Mouse (Mus musculus): Measurements from ENCODE around the gene Wdfy2.
A peak's percentile ranks its signal among the peaks of the same experiment; 100 is the strongest.
"Not testable (repeated sequence)": the region's sequence is repeated elsewhere in the genome, so short reads cannot be mapped to it uniquely, and the experiment has no call there.

The Wdfy2 gene

GRCm38 (mm10) chr14:62878634-62879430 is 41.4 kb downstream of the Wdfy2 start:
- DNase-seq (ENCODE audit: low read depth, low spot score), result no peak

GRCm38 (mm10) chr14:62879497-62879896 is 42.0 kb downstream of the Wdfy2 start:
- DNase-seq (ENCODE audit: low read depth, low spot score), result peak; percentile 50

- DNase-seq (ENCODE audit: low read depth, low spot score), result peak; percentile 40
Measured at GRCm38 (mm10) chr14:62880084-62880851, 42.8 kb downstream of the Wdfy2 start.

- no peak for DNase-seq (ENCODE audit: low read depth, low spot score)
Measured at GRCm38 (mm10) chr14:62882061-62882614, 44.7 kb downstream of the Wdfy2 start.

- DNase-seq (ENCODE audit: low read depth, low spot score), result no peak
Measured at GRCm38 (mm10) chr14:62883551-62883950, 46.1 kb downstream of the Wdfy2 start.

- DNase-seq (ENCODE audit: low read depth, low spot score), result no peak
Measured at GRCm38 (mm10) chr14:62884171-62884570, 46.7 kb downstream of the Wdfy2 start.

- no peak for DNase-seq (ENCODE audit: low read depth, low spot score)
Measured at GRCm38 (mm10) chr14:62884639-62885038, 47.2 kb downstream of the Wdfy2 start.

GRCm38 (mm10) chr14:62885146-62885545 is 47.7 kb downstream of the Wdfy2 start:
- no peak for DNase-seq (ENCODE audit: low read depth, low spot score)

- no peak for DNase-seq (ENCODE audit: low read depth, low spot score)
Measured at GRCm38 (mm10) chr14:62891401-62891800, 53.9 kb downstream of the Wdfy2 start.

GRCm38 (mm10) chr14:62892771-62893641 is 55.5 kb downstream of the Wdfy2 start:
- DNase-seq (ENCODE audit: low read depth, low spot score), result no peak

- not testable (repeated sequence) for DNase-seq (ENCODE audit: low read depth, low spot score)
Measured at GRCm38 (mm10) chr14:62893642-62894180, 56.2 kb downstream of the Wdfy2 start.

- no peak for DNase-seq (ENCODE audit: low read depth, low spot score)
Measured at GRCm38 (mm10) chr14:62894924-62895840, 57.7 kb downstream of the Wdfy2 start.

- no peak for DNase-seq (ENCODE audit: low read depth, low spot score)
Measured at GRCm38 (mm10) chr14:62898061-62898460, 60.6 kb downstream of the Wdfy2 start.

- DNase-seq (ENCODE audit: low read depth, low spot score), result no peak
Measured at GRCm38 (mm10) chr14:62907888-62908287, 70.4 kb downstream of the Wdfy2 start.

- DNase-seq (ENCODE audit: low read depth, low spot score), result no peak
Measured at GRCm38 (mm10) chr14:62908550-62908949, 71.1 kb downstream of the Wdfy2 start.

GRCm38 (mm10) chr14:62910859-62911258 is 73.4 kb downstream of the Wdfy2 start:
- no peak for DNase-seq (ENCODE audit: low read depth, low spot score)

- no peak for DNase-seq (ENCODE audit: low read depth, low spot score)
Measured at GRCm38 (mm10) chr14:62915146-62915685, 77.7 kb downstream of the Wdfy2 start.

- no peak for DNase-seq (ENCODE audit: low read depth, low spot score)
Measured at GRCm38 (mm10) chr14:62916488-62917034, 79.1 kb downstream of the Wdfy2 start.

GRCm38 (mm10) chr14:62921401-62921800 is 83.9 kb downstream of the Wdfy2 start:
- no peak for DNase-seq (ENCODE audit: low read depth, low spot score)

- no peak for DNase-seq (ENCODE audit: low read depth, low spot score)
Measured at GRCm38 (mm10) chr14:62922637-62923036, 85.2 kb downstream of the Wdfy2 start.
